Mouse (Mus musculus) embryonic facial prominence, embryonic 12.5 days (tissue): ENCODE data around the gene Grhpr. TPM values are rescaled to one million over a fixed set of nuclear protein-coding genes. Genes with fewer than 3 reads are reported as not detected.
"Not testable (repeated sequence)": the region's sequence is repeated elsewhere in the genome, so short reads cannot be mapped to it uniquely, and the experiment has no call there.

ENCODE experiments used
- ATAC-seq: fragments of 200-750 bp; cut with Nextera tagmentation; 2 replicates; pipeline ENCODE4 v1.8.0; 2017; ENCODE audit not compliant: insufficient number of reproducible peaks, insufficient read depth, low FRiP score, low TSS enrichment
- H3K27ac ChIP-seq: fragments of 300-500 bp; sonication (generic); 2 replicates; pipeline ENCODE4 v1.5.1; 2016; ENCODE audit warnings: mild to moderate bottlenecking
- H3K27me3 ChIP-seq: fragments of 300-500 bp; sonication (generic); 2 replicates; pipeline ENCODE4 v1.6.1; 2016; ENCODE audit warnings: mild to moderate bottlenecking, moderate library complexity
- H3K36me3 ChIP-seq: fragments of 300-500 bp; sonication (generic); 2 replicates; pipeline ENCODE4 v1.6.1; 2016; ENCODE audit warnings: mild to moderate bottlenecking
- H3K4me1 ChIP-seq: fragments of 300-500 bp; sonication (generic); 2 replicates; pipeline ENCODE4 v1.6.1; 2016
- H3K4me2 ChIP-seq: fragments of 300-500 bp; sonication (generic); replicated peaks from 2 replicates; pipeline ENCODE4 v1.6.1; 2016; ENCODE audit warnings: mild to moderate bottlenecking, moderate library complexity
- H3K4me3 ChIP-seq: fragments of 300-500 bp; sonication (generic); 2 replicates; pipeline ENCODE4 v1.5.1; 2016; ENCODE audit warnings: mild to moderate bottlenecking
- H3K9ac ChIP-seq: fragments of 300-500 bp; sonication (generic); 2 replicates; pipeline ENCODE4 v1.6.1; 2016; ENCODE audit warnings: mild to moderate bottlenecking, moderate library complexity
- H3K9me3 ChIP-seq: fragments of 300-500 bp; sonication (generic); 2 replicates; pipeline ENCODE4 v1.6.1; 2016; ENCODE audit warnings: mild to moderate bottlenecking, moderate library complexity
- WGBS: fragments of 180-500 bp; shearing (Covaris S2); methylation state at CpG from one replicate; pipeline ENCODE4 v1.1.7; 2016; 5-methylcytosine and 5-hydroxymethylcytosine counted together
- polyA plus RNA-seq: library from polyadenylated mRNA; unstranded; fragments of >200 nt; fragmentation: Nextera tagmentation; extraction: Ambion mirVana; gene quantifications from 2 replicates; pipeline ENCODE4 v1.2.1, GENCODE M21; 2016

Gene Grhpr
- polyA plus RNA-seq, 1 experiment from 2014 or later = 50.6 TPM

DNA sequence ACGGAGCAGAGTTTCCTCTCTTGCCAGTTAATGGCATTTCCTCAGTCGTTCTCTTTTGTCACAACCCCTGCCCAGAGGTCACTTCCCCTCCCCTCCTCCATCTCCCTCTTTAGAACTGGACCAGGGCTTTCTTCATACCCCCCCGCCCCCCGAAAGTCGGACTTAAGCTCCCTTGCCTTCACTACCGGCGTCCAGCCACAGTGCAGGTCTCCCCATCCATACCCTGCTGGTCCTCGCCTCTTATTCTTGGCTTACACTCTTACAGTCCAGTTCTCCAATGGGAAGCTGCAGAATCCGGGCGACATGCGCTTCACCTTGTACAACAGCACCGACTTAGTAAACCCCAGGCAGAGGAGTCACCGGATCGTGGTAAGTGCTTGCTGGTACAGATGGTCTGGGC, 37.8 kb downstream of the Grhpr start:
- Histone ChIP-seq H3K4me3 (peak overlapping the region; percentile 57), H3K36me3 (peaks cover 3% of the 10 kb centered on the region), H3K4me1 (peaks cover 12% of the 10 kb centered on the region), H3K27ac (no peak overlapping the region), H3K9ac (peak overlapping the region; percentile 71), H3K9me3 (no peaks in the 10 kb centered on the region), H3K4me2 (peak overlapping the region; percentile 94), H3K27me3 (no peaks in the 10 kb centered on the region)
- no peak for ATAC-seq
- 1% methylated on average over 14 of the region's 14 CpGs for WGBS

DNA sequence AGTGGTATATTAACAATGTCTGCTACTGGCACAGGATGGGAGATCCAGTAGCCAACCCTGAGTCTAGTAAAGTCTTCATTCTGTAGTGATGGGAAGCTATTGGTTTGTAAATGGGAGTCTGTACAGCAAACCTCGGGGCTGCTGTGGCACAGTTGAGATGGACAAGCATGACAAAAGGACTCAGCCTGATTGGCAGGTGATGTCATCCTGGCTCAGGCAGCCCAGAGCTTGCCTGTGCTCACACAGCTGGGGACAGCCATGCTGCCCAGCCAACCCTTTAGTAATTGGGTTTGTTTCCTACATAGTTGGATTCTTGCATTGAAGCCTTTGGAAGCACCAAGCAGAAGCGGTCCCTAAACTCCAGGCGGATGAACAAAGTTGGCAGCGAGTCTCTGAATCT, 45.3 kb downstream of the Grhpr start:
- peaks cover 45% of the 10 kb centered on the region for H3K36me3 ChIP-seq
- H3K4me2 ChIP-seq = no peak overlapping the region
- H3K27me3 ChIP-seq = no peaks in the 10 kb centered on the region
- H3K27ac ChIP-seq = no peak overlapping the region
- no peak overlapping the region for H3K9ac ChIP-seq
- H3K4me1 ChIP-seq = no peaks in the 10 kb centered on the region
- no peaks in the 10 kb centered on the region for H3K9me3 ChIP-seq
- H3K4me3 ChIP-seq = no peak overlapping the region
- 91% methylated on average over 4 of the region's 4 CpGs for WGBS
- ATAC-seq = no peak

DNA sequence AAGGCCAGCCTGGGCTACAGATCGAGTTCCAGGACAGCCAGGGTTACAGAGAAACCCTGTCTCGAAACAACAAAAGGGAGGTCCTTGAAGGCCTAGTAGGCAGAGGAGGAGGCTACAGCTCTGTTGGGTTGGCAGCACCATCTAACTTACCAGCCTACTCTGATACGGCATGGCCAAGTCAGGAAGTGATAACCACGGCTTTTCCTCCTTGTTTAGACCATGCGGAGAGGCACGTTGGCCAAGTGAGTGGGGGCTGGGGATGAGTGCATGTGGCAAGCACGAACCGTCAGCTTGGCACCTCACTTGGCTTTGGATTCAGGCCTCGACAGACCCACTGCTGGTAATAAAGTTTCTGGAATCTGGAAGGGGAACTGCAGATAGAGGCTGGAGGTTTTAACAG, 51.4 kb downstream of the Grhpr start:
- Histone ChIP-seq H3K4me1 (no peaks in the 10 kb centered on the region), H3K4me2 (no peak overlapping the region), H3K27me3 (no peaks in the 10 kb centered on the region), H3K4me3 (no peak overlapping the region), H3K9ac (no peak overlapping the region), H3K9me3 (no peaks in the 10 kb centered on the region), H3K36me3 (peaks cover 70% of the 10 kb centered on the region), H3K27ac (no peak overlapping the region)
- no peak for ATAC-seq
- WGBS = 87% methylated on average over 9 of the region's 9 CpGs

DNA sequence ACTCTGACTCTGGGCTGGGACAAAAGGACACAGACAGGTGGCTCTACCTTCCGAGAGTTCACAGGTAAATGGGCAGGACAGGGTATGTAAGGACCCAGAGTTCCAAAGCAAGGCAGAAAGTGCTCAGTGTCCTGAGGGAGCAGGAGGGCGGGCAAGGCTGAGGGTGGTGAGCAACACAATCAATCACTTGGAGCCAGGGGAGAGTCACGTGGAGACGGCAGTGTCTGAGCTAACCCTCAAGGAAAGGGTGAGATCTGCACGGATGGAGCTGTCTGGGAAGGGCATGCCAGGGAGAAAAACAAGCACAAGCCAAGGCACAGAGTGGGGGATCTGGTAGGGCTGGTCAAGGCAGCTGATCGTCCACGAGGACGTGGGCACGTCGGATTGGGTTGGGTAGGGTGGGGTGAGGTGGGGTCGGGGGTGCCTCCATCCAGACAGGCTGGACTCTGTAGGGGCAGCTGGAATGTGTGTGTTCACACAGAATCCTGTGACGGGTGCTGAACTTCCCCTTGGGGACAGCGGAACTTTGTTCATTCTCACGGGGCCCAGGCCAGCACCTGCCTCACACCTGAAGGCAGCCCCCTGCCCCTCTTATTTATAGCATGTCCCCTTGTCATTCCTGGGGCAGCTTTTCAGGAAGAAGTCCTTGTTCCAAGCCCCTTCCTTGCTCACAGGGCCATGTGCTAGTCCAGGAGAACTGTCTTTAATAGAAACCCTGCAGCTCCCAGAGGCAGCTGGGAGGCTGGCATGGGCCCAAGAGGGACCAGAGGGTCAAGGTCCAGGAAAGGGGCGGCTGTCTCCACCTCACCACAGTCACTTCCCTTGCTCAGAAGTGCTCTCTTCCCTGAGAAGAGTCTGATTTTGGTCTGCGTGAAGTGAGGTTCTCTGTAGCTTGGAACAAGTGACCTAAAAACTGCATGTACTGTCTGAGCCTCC, 53.8 kb downstream of the Grhpr start:
- ATAC-seq = no peak
- Histone ChIP-seq H3K4me3 (no peak overlapping the region), H3K27me3 (no peaks in the 10 kb centered on the region), H3K4me1 (no peaks in the 10 kb centered on the region), H3K4me2 (no peak overlapping the region), H3K9ac (no peak overlapping the region), H3K27ac (no peak overlapping the region), H3K9me3 (no peaks in the 10 kb centered on the region), H3K36me3 (peaks cover 66% of the 10 kb centered on the region)
- 79% methylated on average over 16 of the region's 16 CpGs for WGBS

DNA sequence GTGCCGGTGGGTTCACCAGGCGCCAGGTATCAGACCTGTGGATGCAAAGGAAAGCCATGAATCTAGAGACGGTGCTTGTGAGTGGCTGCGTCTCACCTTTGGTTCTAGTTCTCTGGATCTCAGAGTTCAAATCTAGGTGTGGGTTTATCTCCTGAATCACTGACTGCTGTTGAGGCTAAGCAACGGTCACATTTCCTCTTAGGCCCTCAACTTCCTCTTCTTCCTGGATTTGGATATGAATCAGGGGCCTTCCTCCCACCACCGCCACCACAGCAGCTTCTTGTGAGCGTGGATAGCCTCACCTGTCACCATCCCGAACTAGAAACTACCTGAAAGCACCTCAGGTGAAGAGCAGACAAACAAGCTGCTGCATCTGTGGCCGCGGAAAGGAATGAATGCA, 54.9 kb downstream of the Grhpr start:
- no peak overlapping the region for H3K4me3 ChIP-seq
- H3K27me3 ChIP-seq = no peaks in the 10 kb centered on the region
- no peak overlapping the region for H3K9ac ChIP-seq
- no peaks in the 10 kb centered on the region for H3K9me3 ChIP-seq
- no peak overlapping the region for H3K4me2 ChIP-seq
- WGBS = 92% methylated on average over 10 of the region's 10 CpGs
- H3K27ac ChIP-seq = no peak overlapping the region
- no peaks in the 10 kb centered on the region for H3K4me1 ChIP-seq
- ATAC-seq = no peak
- H3K36me3 ChIP-seq = peaks cover 66% of the 10 kb centered on the region

DNA sequence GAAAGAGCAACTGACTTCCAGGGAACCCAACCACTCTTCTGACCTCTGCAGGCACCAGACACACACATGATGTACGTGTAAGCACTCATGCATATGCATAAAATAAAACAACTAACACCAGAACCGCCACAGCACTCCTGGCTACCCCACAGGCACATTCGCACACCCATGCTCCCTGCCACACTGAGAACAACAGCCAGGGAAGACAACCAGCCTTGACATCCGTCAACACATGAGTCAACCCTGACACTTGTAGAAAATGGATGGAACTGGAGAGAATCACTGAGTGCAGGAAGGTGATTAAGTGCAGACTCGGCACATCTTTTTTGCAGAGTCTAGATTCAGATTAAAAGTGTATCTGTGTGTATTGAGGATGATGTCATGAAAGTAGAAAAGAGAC, 55.4 kb downstream of the Grhpr start:
- no peaks in the 10 kb centered on the region for H3K27me3 ChIP-seq
- no peak overlapping the region for H3K4me3 ChIP-seq
- ATAC-seq = no peak
- H3K4me2 ChIP-seq = no peak overlapping the region
- peaks cover 66% of the 10 kb centered on the region for H3K36me3 ChIP-seq
- 87% methylated on average over 5 of the region's 5 CpGs for WGBS
- no peak overlapping the region for H3K27ac ChIP-seq
- no peaks in the 10 kb centered on the region for H3K4me1 ChIP-seq
- H3K9me3 ChIP-seq = no peaks in the 10 kb centered on the region
- H3K9ac ChIP-seq = no peak overlapping the region

DNA sequence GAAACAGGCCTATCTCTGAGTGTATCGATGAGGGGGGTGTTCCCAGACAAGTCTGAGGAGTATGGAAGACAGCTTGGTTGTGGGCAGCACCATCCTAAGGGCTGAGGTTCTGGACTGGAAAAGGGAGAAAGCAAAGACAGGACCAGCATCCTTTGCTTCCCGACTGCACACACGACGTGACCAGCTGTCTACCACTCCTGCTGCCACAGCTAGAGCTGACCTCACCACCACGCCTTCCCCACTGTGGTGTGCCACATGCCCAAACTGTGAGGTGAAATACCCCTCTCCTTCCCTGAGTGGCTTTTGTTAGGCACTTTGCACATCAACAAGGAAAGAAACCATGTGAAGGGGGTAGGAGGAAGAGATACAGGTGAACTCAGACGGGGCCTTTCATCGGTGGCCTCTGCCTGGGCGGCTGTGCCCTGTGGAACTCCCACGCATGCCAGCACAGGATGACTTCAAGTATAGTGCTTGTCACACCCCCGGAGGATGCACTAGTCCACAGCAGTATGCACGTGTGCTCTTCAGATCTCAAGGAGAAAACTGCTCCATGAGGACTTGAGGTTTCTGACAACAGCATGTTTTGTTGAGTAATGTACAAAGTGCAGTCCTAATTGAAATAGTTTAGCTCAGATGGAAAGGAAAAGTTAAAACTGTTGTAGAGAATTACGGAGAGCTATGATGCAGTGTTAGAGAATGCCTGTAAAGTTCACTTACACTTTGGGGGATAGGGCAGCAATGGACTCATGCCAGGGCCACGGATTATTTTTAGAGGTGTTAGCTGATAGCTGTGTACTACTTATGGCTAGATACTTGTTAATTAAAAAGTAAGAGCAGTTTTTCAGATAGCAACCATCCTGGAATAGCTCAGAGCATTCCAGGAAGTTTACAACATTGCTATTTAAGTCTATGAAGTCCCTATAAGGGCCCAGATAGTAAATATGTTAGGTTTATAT, 56.5 kb downstream of the Grhpr start:
- no peaks in the 10 kb centered on the region for H3K4me1 ChIP-seq
- H3K9ac ChIP-seq = no peak overlapping the region
- ATAC-seq = no peak
- H3K27me3 ChIP-seq = no peaks in the 10 kb centered on the region
- no peak overlapping the region for H3K27ac ChIP-seq
- H3K4me3 ChIP-seq = no peak overlapping the region
- no peak overlapping the region for H3K4me2 ChIP-seq
- no peaks in the 10 kb centered on the region for H3K9me3 ChIP-seq
- H3K36me3 ChIP-seq = peaks cover 59% of the 10 kb centered on the region
- WGBS = 88% methylated on average over 13 of the region's 13 CpGs

DNA sequence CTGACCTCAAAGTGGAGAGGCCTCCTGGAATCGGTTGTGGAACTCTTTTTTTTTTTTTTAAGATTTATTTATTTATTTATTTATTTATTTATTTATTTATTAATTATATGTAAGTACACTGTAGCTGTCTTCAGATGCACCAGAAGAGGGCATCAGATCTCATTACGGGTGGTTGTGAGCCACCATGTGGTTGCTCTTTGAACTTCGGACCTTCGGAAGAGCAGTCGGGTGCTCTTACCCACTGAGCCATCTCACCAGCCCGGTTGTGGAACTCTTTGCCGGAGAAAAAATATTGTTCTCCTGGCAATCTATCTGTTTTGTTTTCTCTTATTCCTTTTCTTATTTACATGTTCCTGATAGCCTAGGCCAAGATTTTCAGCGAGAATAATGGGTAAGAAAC, 57.7 kb downstream of the Grhpr start:
- H3K4me1 ChIP-seq, H3K4me3 ChIP-seq, H3K27me3 ChIP-seq, H3K27ac ChIP-seq, H3K9me3 ChIP-seq, ATAC-seq, H3K9ac ChIP-seq, H3K4me2 ChIP-seq: not testable (repeated sequence)
- H3K36me3 ChIP-seq = peaks cover 52% of the 10 kb centered on the region
- 60% methylated on average over 8 of the region's 8 CpGs for WGBS

DNA sequence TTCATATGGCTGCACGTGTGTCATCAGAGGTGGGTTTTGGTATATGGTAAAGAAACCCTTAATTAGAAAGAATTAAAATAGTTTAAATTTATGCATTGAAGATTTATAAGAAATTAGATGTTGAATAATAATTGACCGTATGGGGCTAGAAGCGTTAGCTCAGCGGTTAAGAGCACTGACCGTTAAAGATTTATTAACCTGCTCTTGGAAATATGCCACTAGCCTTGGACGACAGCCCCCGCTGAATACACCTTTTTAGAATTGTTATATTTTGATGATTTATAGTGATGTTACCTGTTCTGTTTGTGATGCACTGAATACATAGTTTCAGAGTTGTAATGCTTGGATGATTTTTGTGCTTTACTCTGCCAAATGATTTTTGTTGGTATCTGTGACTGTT, 58.4 kb downstream of the Grhpr start:
- 91% methylated on average over 7 of the region's 7 CpGs for WGBS
- not testable (repeated sequence) for H3K4me1 ChIP-seq, H3K4me3 ChIP-seq, H3K4me2 ChIP-seq, H3K9ac ChIP-seq, H3K27ac ChIP-seq, H3K27me3 ChIP-seq, ATAC-seq, H3K9me3 ChIP-seq
- H3K36me3 ChIP-seq = peaks cover 57% of the 10 kb centered on the region
